Mouse (Mus musculus) kidney, adult 2 months (tissue): ENCODE results near the gene Zfp423. TPM values are rescaled to one million over a fixed set of nuclear protein-coding genes. Genes with fewer than 3 reads are reported as not detected.

Experiments
- DNase-seq: peaks from one replicate; pipeline ENCODE4 v3.0.0; 2021
- H3K27ac ChIP-seq: fragments of 200-500 bp; 2 replicates; pipeline ENCODE4 v1.5.1; 2012; ENCODE audit warnings: low read depth, low read length, control low read depth, inconsistent platforms; ENCODE audit not compliant: insufficient read depth
- H3K27me3 ChIP-seq: fragments of 200-500 bp; replicated peaks from 2 replicates; pipeline ENCODE4 v1.6.1; 2012; ENCODE audit warnings: mild to moderate bottlenecking, moderate library complexity, low read length, inconsistent platforms; ENCODE audit not compliant: control insufficient read depth, insufficient read depth
- H3K36me3 ChIP-seq: fragments of 200-500 bp; 2 replicates; pipeline ENCODE4 v1.6.1; 2012; ENCODE audit warnings: mild to moderate bottlenecking, moderate library complexity, low read length, inconsistent platforms; ENCODE audit not compliant: control insufficient read depth, insufficient read depth
- H3K4me1 ChIP-seq: fragments of 200-500 bp; 2 replicates; pipeline ENCODE4 v1.6.1; 2011; ENCODE audit warnings: low read length; ENCODE audit not compliant: control insufficient read depth, insufficient read depth
- H3K4me3 ChIP-seq: fragments of 200-500 bp; 2 replicates; pipeline ENCODE4 v1.5.1; 2011; ENCODE audit warnings: mild to moderate bottlenecking, low read depth, low read length, control low read depth; ENCODE audit not compliant: insufficient read depth
- CTCF ChIP-seq: fragments of 200-500 bp; conservative IDR thresholded peaks from 2 replicates; pipeline ENCODE4 v1.5.1; 2011; ENCODE audit warnings: low read depth, mild to moderate bottlenecking, control low read depth, low read length, moderate library complexity, mixed read lengths; ENCODE audit not compliant: insufficient read depth, insufficient read length
- POLR2A ChIP-seq: fragments of 200-500 bp; IDR thresholded peaks from one replicate; pipeline ENCODE4 v1.6.1; 2011; ENCODE audit warnings: low read depth, low read length, control low read depth
- WGBS: fragments of 180-500 bp; shearing (Covaris S2); methylation state at CpG from one replicate; pipeline ENCODE4 v1.1.7; 2018; 5-methylcytosine and 5-hydroxymethylcytosine counted together
- polyA plus RNA-seq: library from polyadenylated mRNA; depleted of rRNA; stranded (reverse); fragments of >200 nt; gene quantifications from 2 replicates; pipeline ENCODE4 v1.2.3, GENCODE M21; 2012

The Zfp423 gene
- polyA plus RNA-seq, 1 experiment, result 4.1 TPM

DNA sequence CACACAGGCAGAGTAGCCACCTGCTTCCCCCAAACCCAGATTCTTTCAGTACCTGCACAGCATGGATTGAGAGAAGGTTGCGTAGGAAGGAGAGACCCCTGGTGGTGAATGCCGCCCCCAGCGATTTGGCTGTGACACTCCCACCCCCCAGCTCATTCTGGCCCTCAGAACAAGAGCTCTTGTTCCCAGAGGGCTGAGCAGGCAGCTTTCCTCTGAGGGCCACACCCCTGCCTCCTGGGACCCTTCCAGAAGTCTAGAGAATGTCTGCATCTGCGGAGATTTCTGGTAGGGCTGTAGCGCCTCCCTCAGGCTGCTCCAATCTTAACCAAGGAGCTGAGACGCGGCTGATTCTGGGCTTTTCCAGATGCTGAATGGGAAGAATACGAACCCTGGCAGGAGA, 211.8 kb downstream of the Zfp423 start:
- Histone ChIP-seq H3K36me3 (no peaks in the 10 kb centered on the region), H3K4me1 (no peaks in the 10 kb centered on the region), H3K27me3 (no peaks in the 10 kb centered on the region), H3K27ac (no peak overlapping the region), H3K4me3 (no peak overlapping the region)
- TF ChIP-seq POLR2A (no peak), CTCF (no peak)
- DNase-seq, result no peak
- 55% methylated on average over 8 of the region's 8 CpGs for WGBS

DNA sequence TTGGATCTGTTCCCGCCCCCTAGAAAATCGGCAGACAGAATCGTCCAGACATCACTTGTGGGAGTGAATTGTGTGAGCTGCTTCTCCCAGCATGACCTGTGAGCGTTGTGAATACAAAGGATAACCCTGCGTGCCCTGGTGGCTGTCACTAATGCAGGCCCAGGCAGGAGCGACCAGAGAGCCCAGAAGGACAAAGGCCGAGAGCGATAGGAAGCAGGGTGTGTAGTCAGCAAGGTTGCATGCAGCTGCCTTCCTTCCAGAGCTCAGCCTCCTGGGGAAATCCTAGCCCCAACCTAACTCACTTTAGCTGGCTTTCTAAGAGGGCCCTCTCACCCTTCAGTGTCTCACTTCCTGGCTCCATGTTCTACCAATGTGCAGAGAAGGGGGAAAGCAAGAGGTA, 212.3 kb downstream of the Zfp423 start:
- TF ChIP-seq CTCF, result no peak
- TF ChIP-seq POLR2A, result no peak
- Histone ChIP-seq H3K27me3 (no peaks in the 10 kb centered on the region), H3K36me3 (no peaks in the 10 kb centered on the region), H3K27ac (no peak overlapping the region), H3K4me3 (no peak overlapping the region), H3K4me1 (no peaks in the 10 kb centered on the region)
- 45% methylated on average over 8 of the region's 8 CpGs for whole genome bisulfite sequencing
- no peak for DNase-seq

- TF ChIP-seq CTCF (no peak), POLR2A (no peak)
- no peak overlapping the region for H3K4me3 ChIP-seq
- H3K36me3 ChIP-seq, result no peaks in the 10 kb centered on the region
- H3K4me1 ChIP-seq, result no peaks in the 10 kb centered on the region
- peak; percentile 23 for DNase-seq
- H3K27me3 ChIP-seq, result no peaks in the 10 kb centered on the region
- no peak overlapping the region for H3K27ac ChIP-seq
- 36% methylated on average over 14 of the region's 14 CpGs for WGBS
These were observed 213.3 kb downstream of the Zfp423 start for GRCm38 (mm10) chr8:87746072-87746471.

- no peak for DNase-seq
- TF ChIP-seq POLR2A, result no peak
- TF ChIP-seq CTCF, result no peak
- Histone ChIP-seq H3K27me3 (no peaks in the 10 kb centered on the region), H3K4me3 (no peak overlapping the region), H3K4me1 (no peaks in the 10 kb centered on the region), H3K27ac (no peak overlapping the region), H3K36me3 (no peaks in the 10 kb centered on the region)
- 68% methylated on average over 20 of the region's 20 CpGs for WGBS
These were observed 214.2 kb downstream of the Zfp423 start for GRCm38 (mm10) chr8:87745125-87745698.

- H3K36me3 ChIP-seq, result no peaks in the 10 kb centered on the region
- H3K4me1 ChIP-seq, result no peaks in the 10 kb centered on the region
- H3K27me3 ChIP-seq, result no peaks in the 10 kb centered on the region
- H3K4me3 ChIP-seq, result no peak overlapping the region
- no peak overlapping the region for H3K27ac ChIP-seq
- WGBS, result 82% methylated on average over 6 of the region's 6 CpGs
- DNase-seq, result no peak
- TF ChIP-seq CTCF (no peak), POLR2A (no peak)
These were observed 214.8 kb downstream of the Zfp423 start for GRCm38 (mm10) chr8:87744556-87744955.

GRCm38 (mm10) chr8:87742016-87742415, 217.4 kb downstream of the Zfp423 start:
- Histone ChIP-seq H3K4me3 (no peak overlapping the region), H3K4me1 (no peaks in the 10 kb centered on the region), H3K36me3 (no peaks in the 10 kb centered on the region), H3K27me3 (no peaks in the 10 kb centered on the region), H3K27ac (no peak overlapping the region)
- 64% methylated on average over 19 of the region's 19 CpGs for WGBS
- no peak for DNase-seq
- TF ChIP-seq POLR2A (no peak), CTCF (no peak)

- 79% methylated on average over 11 of the region's 11 CpGs for WGBS
- no peaks in the 10 kb centered on the region for H3K36me3 ChIP-seq
- H3K27ac ChIP-seq, result no peak overlapping the region
- TF ChIP-seq POLR2A (no peak), CTCF (no peak)
- no peaks in the 10 kb centered on the region for H3K4me1 ChIP-seq
- H3K27me3 ChIP-seq, result no peaks in the 10 kb centered on the region
- no peak overlapping the region for H3K4me3 ChIP-seq
- DNase-seq, result no peak
These were observed 218.4 kb downstream of the Zfp423 start for GRCm38 (mm10) chr8:87740946-87741530.

- TF ChIP-seq POLR2A, result no peak
- TF ChIP-seq CTCF, result no peak
- no peak for DNase-seq
- Histone ChIP-seq H3K4me3 (no peak overlapping the region), H3K4me1 (no peaks in the 10 kb centered on the region), H3K27me3 (no peaks in the 10 kb centered on the region), H3K36me3 (no peaks in the 10 kb centered on the region), H3K27ac (no peak overlapping the region)
- WGBS, result 76% methylated on average over 11 of the region's 11 CpGs
These were observed 221.5 kb downstream of the Zfp423 start for GRCm38 (mm10) chr8:87737900-87738299.
